Mouse (Mus musculus): ENCODE measurements around the gene Col27a1.

DNA sequence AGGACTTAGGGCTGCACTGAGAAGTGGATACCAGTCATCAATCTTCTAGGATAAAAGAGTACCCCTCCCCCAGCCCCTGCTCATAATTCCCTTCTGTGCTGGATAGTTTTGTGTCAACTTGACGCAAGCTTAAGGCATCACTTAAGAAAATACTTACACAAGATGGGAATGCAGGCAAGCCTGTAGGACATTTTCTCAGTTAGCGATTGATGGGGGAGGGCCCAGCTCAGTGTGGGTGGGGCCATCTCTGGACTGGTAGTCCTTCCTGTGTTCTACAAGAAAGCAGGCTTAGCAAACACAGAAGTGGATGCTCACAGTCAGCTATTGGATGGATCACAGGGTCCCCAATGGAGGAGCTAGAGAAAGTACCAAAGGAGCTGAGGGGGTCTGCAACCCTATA, 19.4 kb upstream of the Col27a1 start:
- no peak for TF ChIP-seq CTCF (IDR thresholded peaks at IDR 0.05; ENCODE audit: low read depth)
- no peak for TF ChIP-seq EP300 (IDR thresholded peaks at IDR 0.05; ENCODE audit: low read depth)

Measured in liver, postnatal 0 days (tissue).